Mouse (Mus musculus): ENCODE measurements around the gene Myo7a.
A peak's percentile ranks its signal among the peaks of the same experiment; 100 is the strongest.

Gene Myo7a

DNA sequence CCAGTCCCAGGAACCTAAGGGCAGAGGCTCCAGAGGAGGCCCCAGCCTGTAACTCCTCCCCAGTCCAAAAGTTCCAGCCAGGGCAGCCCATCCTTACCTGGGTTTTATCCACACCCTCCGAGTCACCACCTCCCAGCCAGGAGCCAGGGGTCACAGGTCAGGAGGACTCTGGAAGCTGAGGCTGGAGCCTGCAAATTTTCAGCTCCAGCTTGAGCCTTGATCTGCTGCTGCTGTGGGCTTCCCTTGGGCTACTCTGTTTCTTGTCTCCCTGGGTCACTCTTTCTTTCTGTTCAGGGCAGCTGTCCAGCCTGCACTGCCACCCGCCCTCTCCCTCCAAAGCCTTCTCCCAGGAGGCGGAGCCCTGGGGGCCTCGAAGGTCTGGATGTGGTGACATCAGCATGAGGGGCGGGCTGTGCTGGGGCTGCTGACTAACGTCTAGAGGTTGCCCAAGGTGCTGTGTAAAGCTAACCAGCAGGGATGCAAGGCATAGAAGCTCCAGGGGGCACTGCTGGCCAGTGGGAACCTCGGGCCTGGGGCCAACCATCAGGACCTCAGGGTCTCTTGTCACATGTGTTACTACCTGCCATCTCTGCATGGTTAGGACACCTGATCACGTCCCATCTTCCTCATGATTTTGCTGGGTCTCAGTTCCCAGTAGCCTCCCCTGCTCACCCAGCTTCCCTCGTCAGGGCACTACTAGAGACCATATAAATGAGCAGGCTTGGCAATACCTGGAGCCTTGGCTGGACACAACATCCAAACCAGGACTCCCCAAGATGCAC lies at the start of gene Myo7a:
TSS of gene Myo7a (minus strand) at position 346 of the 782 bp plus-strand sequence.
- no peak for DNase-seq (ENCODE audit: low spot score in 2 of 2)

GRCm38 (mm10) chr7:98164999-98165528 lies 45.7 kb upstream of the Myo7a start:
- no peak for DNase-seq (ENCODE audit: low spot score in 2 of 2)

- DNase-seq (ENCODE audit: low spot score in 2 of 2), result no peak
These were observed 45.2 kb upstream of the Myo7a start for GRCm38 (mm10) chr7:98164382-98164998.

GRCm38 (mm10) chr7:98163700-98164099 lies 44.4 kb upstream of the Myo7a start:
- DNase-seq (ENCODE audit: low spot score in 2 of 2), result no peak

DNA sequence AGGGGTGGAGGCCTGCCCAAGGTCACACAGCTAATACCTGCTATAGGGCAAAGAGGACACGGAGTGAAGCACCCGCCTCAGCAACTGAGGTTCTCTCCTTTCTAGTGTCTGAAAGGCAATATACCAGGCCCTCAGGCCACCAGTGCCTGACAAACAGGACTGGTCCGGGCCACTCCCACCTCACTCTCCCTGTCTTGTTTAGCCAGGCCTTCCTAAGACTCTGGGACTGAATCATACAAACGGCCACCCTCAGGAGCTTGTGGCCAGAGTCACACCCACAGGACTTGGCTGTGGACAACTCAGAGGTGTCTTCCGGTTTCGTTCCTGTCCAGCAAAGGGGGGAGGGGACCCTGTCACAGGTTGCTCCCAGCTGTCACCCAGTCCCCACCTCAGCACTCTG lies 42.9 kb upstream of the Myo7a start:
- DNase-seq (ENCODE audit: low spot score in 2 of 2), result no peak

- no peak for DNase-seq (ENCODE audit: low spot score in 2 of 2)
These were observed 40.9 kb upstream of the Myo7a start for GRCm38 (mm10) chr7:98160041-98160740.

DNA sequence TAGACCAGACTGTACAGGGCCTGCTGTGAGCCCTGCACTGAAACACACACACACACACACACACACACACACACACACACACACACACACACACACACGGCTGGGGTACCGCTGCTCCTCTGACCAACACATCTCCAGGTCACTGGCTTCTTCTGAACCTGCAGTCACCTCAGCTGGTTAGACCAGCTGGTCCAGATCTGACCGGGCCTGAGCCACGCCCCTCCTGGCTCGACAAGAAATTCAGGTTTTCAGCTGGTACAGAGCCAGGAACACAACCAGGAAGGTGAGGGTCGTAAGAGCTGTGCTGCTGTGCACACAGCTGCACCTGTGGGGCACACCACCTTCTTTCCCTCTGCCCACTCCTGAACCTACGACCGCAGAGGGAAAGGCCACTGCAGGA lies 39.2 kb upstream of the Myo7a start:
- no peak for DNase-seq (ENCODE audit: low spot score in 2 of 2)

DNA sequence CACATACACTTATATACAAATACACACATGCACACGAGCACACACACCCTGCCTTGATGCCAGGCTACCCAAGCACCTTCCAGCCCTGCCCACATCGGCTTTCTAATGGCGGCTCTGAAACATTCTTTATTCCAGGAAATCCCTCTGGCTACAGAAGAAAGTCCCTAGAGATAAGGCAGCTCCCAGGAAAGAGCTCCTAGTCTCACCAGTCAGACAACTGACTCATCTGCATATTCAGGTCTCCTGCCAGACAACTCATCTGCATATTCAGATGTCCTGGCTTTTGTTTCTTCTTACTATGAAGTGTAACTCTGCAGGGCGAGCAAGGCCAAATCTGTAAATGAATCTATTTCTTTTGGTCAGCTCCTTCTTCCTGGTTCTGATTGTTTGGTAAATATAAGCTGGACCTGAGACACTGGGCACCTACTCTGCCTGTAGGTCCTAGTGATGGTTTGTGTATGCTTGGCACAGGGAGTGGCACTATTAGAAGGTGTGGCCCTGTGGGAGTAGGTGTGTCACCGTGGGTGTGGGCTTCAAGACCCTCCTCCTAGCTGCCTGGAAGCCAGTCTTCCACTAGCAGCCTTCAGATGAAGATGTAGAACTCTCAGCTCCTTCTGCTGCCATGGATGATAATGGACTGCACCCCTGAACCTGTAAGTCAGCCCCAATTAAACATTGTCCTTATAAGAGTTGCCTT lies 38.5 kb upstream of the Myo7a start:
- DNase-seq (ENCODE audit: low spot score in 2 of 2), result no peak

DNA sequence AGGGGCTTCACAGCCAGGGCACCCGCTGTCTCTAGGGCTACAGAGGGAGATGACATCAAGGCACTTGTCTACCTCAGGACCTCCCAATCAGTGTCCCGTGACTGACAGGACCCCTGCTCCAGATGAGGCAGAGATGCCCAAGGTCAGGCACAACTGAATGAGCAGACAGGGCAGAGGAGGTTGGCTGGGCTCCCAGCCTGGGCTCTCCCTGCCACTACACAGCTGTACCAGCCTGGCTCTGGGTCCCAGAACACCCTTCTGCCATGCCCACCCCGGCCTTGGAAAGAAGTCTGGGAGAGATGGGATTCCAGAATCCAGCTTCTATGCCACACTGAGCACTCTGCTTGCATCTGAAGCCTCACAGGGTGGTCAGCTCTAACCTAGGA lies 36.9 kb upstream of the Myo7a start:
- no peak for DNase-seq (ENCODE audit: low spot score in 2 of 2)

- peak in 1 of 2 experiments; percentile 62 for DNase-seq (ENCODE audit: low spot score in 2 of 2)
These were observed 36.4 kb upstream of the Myo7a start for GRCm38 (mm10) chr7:98155546-98156279.

- no peak for DNase-seq (ENCODE audit: low spot score in 2 of 2)
These were observed 34.6 kb upstream of the Myo7a start for GRCm38 (mm10) chr7:98153892-98154291.

DNA sequence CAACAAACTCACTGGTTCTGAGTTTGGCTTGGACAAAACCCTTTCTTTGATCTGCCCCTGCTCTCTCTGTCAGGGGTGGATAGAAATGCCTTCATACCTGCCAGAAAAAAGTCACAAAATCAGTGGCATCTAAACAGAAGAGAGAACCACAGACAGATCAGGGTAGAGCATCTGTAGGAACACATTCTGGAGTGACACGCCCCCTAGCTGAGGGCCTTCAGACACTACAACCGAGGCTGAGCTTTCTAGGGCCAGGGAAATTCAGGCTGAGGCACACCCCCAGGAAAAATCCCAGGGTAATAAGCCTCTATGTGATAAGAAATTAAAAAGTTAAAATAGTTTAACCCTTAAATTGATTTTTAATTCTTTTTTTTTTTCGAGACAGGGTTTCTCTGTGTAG lies 34.0 kb upstream of the Myo7a start:
- DNase-seq (ENCODE audit: low spot score in 2 of 2), result no peak

DNA sequence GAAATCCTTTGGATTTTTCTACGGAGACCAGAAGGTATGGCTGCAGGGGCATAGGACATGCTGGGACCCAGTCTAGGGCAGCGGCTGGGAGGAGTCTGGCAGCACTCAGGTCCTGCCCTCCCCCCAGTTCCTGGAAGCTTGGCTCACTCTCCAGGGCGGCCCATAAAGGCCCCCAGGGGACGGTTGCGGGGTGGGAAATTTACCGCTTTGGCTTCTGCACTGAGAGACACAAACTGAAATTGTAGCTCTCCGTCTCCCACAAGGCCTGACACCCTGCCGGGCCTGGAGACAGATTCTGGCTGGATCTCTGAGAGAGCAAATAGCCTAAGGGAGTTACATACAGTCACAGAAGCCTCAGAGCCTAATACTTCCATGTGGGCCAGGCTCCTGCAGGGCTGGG lies 33.1 kb upstream of the Myo7a start:
- DNase-seq (ENCODE audit: low spot score in 2 of 2), result no peak

DNA sequence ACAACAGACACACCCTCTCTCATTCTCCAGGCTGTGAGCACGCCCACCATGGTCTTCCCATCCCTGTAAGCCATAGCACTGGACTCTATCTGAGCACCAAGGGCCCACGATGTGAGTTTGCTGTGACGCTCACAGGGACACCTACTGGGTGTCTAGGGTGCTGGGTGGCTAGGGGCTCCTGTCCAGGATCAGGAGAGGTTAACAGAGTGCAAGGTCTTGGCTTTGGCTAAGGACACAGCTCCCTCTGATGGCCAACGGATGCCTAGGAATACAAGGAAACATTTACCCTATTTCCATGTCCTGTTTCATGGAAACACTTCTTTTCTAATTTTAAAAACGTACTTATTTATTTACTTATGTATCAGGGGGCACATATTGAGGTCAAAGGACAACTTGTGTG lies 31.2 kb upstream of the Myo7a start:
- DNase-seq (ENCODE audit: low spot score in 2 of 2), result no peak

- no peak for DNase-seq (ENCODE audit: low spot score in 2 of 2)
These were observed 30.5 kb upstream of the Myo7a start for GRCm38 (mm10) chr7:98149802-98150201.

DNA sequence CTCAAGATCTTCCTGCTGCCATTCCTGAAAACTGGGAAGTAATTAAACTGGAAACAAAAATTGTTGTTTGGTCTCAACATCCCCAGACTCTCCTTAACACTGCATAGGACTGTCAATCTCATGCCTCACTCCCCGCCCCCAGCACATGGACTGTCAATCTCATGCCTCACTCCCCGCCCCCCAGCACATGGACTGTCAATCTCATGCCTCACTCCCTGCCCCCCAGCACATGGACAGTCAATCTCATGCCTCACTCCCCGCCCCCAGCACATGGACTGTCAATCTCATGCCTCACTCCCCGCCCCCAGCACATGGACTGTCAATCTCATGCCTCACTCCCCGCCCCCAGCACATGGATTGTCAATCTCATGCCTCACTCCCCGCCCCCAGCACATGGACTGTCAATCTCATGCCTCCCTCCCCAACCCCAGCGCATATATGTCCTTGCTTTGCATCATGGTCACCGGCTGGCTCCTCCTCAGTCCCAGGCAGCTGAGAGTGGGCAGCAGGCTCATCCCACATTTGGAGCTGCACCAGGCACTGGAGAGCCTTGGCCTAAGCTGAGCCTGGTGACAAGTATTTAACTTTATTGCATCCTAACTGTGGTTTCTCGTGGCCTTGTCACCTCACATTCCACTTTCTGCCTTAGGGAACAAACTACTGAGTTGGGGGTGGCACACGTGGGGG lies 29.5 kb upstream of the Myo7a start:
- no peak for DNase-seq (ENCODE audit: low spot score in 2 of 2)

DNA sequence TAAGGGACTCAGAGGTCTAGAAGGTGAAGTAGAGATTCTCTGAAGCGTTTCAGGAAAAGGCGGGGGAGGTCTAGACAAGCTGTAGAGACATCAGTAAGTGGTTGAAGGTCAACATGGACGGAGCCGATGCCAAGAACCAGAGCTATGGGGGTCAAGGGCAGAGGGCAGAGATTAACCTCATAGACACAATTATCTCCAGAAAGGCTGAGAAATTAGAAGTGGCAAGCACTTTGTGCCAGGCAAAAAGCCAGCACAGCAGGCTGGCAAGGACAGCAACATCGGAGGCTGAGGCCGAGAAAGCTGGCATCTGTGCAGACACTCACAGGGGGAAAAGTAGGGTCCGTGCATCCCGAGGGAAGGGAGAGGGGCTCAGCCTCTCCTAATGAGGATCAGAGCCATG lies 28.4 kb upstream of the Myo7a start:
- DNase-seq (ENCODE audit: low spot score in 2 of 2), result no peak

- no peak for DNase-seq (ENCODE audit: low spot score in 2 of 2)
These were observed 27.1 kb upstream of the Myo7a start for GRCm38 (mm10) chr7:98146447-98146845.

- DNase-seq (ENCODE audit: low spot score in 2 of 2), result no peak
These were observed 26.6 kb upstream of the Myo7a start for GRCm38 (mm10) chr7:98145842-98146446.

GRCm38 (mm10) chr7:98145402-98145801 lies 26.1 kb upstream of the Myo7a start, which contains the start of gene Omp:
Omp (minus strand) TSS chr7:98145502.
- DNase-seq (ENCODE audit: low spot score in 2 of 2), result no peak
